Mouse (Mus musculus) left cerebral cortex, adult 18-20 months (tissue): ENCODE results near the gene Tnpo2. TPM values are rescaled to one million over a fixed set of nuclear protein-coding genes. Genes with fewer than 3 reads are reported as not detected.

ENCODE experiments used
- DNase-seq, 2 experiments: peaks; one replicate each; pipeline ENCODE4 v3.0.0; 2021 to 2022; ENCODE audit warnings: low spot score in 2 of 2, mixed read lengths in 1 of 2
- microRNA-seq, 2 experiments: library from miRNA; unstranded; fragments of <30 nt; microRNA quantifications; one replicate each; pipeline ENCODE4 v1.2.0; 2021
- total RNA-seq, 2 experiments: library from RNA; stranded (reverse); gene quantifications; 2 replicates each; pipeline ENCODE4 v1.2.3; 2021

Gene Tnpo2
- total RNA-seq, 2 experiments from 2014 or later: 171 to 176 TPM

GRCm38 (mm10) chr8:85100076-85100665 lies 63.5 kb downstream of the Tnpo2 start:
- DNase-seq: no peak

Small RNA genes lying within 50 kb of the gene (microRNA-seq; reads per million reads assigned to microRNA genes)
- 3.7 to 4.2 reads per million in 2 experiments for gene Mir7070

Other genes starting within 250 kb of the Tnpo2 start
- gene Nfix, start 236.6 kb upstream of the Tnpo2 start, total RNA-seq: 100 to 1,000 TPM; 291 to 300 TPM
- gene Dand5, start 214.1 kb upstream of the Tnpo2 start, total RNA-seq: 10 to 100 TPM; 10.2 to 10.8 TPM
- gene Gadd45gip1, start 205.4 kb upstream of the Tnpo2 start, total RNA-seq: 10 to 100 TPM; 26.6 to 28.5 TPM
- 10 to 100 TPM; 78.9 to 79.8 TPM for gene Rad23a, start 196.2 kb upstream of the Tnpo2 start, total RNA-seq
- gene Calr, start 190.0 kb upstream of the Tnpo2 start, total RNA-seq: 100 to 1,000 TPM; 456 to 475 TPM
- 10 to 100 TPM; 45.8 to 48.2 TPM for gene Farsa, start 179.9 kb upstream of the Tnpo2 start, total RNA-seq
- 1 to 10 TPM; 6.7 to 8.4 TPM for gene Syce2, start 164.8 kb upstream of the Tnpo2 start, total RNA-seq
- 10 to 100 TPM; 34.8 to 39.1 TPM for gene Gcdh, start 143.0 kb upstream of the Tnpo2 start, total RNA-seq
- under 1 TPM in 1 of 2 experiments, not detected in 1; 0.28 TPM for gene Klf1, start 135.0 kb upstream of the Tnpo2 start, total RNA-seq
- 1 to 10 TPM; 3.2 to 3.7 TPM for gene Dnase2a, start 128.4 kb upstream of the Tnpo2 start, total RNA-seq
- 10 to 100 TPM; 75.6 to 83.6 TPM for gene Mast1, start 99.6 kb upstream of the Tnpo2 start, total RNA-seq
- gene Rtbdn, start 89.9 kb upstream of the Tnpo2 start, total RNA-seq: 1 to 10 TPM in 1 of 2 experiments, under 1 TPM in 1; 0.91 to 1.3 TPM
- gene Gm49661, start 67.5 kb upstream of the Tnpo2 start, total RNA-seq: not detected
- 100 to 1,000 TPM; 338 to 344 TPM for gene Prdx2, start 67.3 kb upstream of the Tnpo2 start, total RNA-seq
- gene Rnaseh2a, start 67.1 kb upstream of the Tnpo2 start, total RNA-seq: 10 to 100 TPM; 45.8 to 59.8 TPM
- 100 to 1,000 TPM; 119 to 130 TPM for gene Junb, start 58.2 kb upstream of the Tnpo2 start, total RNA-seq
- 1 to 10 TPM; 9.6 to 9.7 TPM for gene Hook2, start 46.3 kb upstream of the Tnpo2 start, total RNA-seq
- gene Best2, start 22.4 kb upstream of the Tnpo2 start, total RNA-seq: not detected
- 100 to 1,000 TPM; 130 to 138 TPM for gene Asna1, start 11.6 kb upstream of the Tnpo2 start, total RNA-seq
- 100 to 1,000 TPM; 129 to 134 TPM for gene Trir, start 10.1 kb upstream of the Tnpo2 start, total RNA-seq
- 10 to 100 TPM; 16.2 to 17.5 TPM for gene Fbxw9, start 23.1 kb downstream of the Tnpo2 start, total RNA-seq
- not detected for gene Gm5741, start 31.1 kb downstream of the Tnpo2 start, total RNA-seq
- gene Dhps, start 34.8 kb downstream of the Tnpo2 start, total RNA-seq: 10 to 100 TPM; 63.8 to 68.7 TPM
- 10 to 100 TPM; 58.4 to 64.3 TPM for gene Wdr83os, start 43.8 kb downstream of the Tnpo2 start, total RNA-seq
- gene Wdr83, start 44.4 kb downstream of the Tnpo2 start, total RNA-seq: 10 to 100 TPM; 24.3 to 24.5 TPM
- gene Man2b1, start 46.4 kb downstream of the Tnpo2 start, total RNA-seq: 10 to 100 TPM; 30.8 to 36.9 TPM
- gene Zfp791, start 86.2 kb downstream of the Tnpo2 start, total RNA-seq: 1 to 10 TPM; 7.8 to 8.8 TPM
- not detected for gene Cks1brt, start 115.0 kb downstream of the Tnpo2 start, total RNA-seq
- not detected for gene Olfr371, start 189.1 kb downstream of the Tnpo2 start, total RNA-seq